Mouse (Mus musculus) midbrain, embryonic 13.5 days (tissue): ENCODE results near the gene Adprhl1. TPM values are rescaled to one million over a fixed set of nuclear protein-coding genes. Genes with fewer than 3 reads are reported as not detected.

ENCODE experiments used
- ATAC-seq: fragments of 200-750 bp; cut with Nextera tagmentation; 2 replicates; pipeline ENCODE4 v1.8.0; 2017; ENCODE audit warnings: mild to moderate bottlenecking, moderate TSS enrichment, moderate library complexity
- H3K27ac ChIP-seq: fragments of 300-500 bp; sonication (generic); 2 replicates; pipeline ENCODE4 v1.5.1; 2015; ENCODE audit warnings: inconsistent platforms, mild to moderate bottlenecking, moderate library complexity
- H3K27me3 ChIP-seq: fragments of 300-500 bp; sonication (generic); 2 replicates; pipeline ENCODE4 v1.6.1; 2015; ENCODE audit warnings: mild to moderate bottlenecking, inconsistent platforms
- H3K36me3 ChIP-seq: fragments of 300-500 bp; sonication (generic); 2 replicates; pipeline ENCODE4 v1.6.1; 2015; ENCODE audit warnings: mild to moderate bottlenecking, inconsistent platforms
- H3K4me1 ChIP-seq: fragments of 300-500 bp; sonication (generic); replicated peaks from 2 replicates; pipeline ENCODE4 v1.6.1; 2015; ENCODE audit warnings: inconsistent platforms
- H3K4me2 ChIP-seq: fragments of 300-500 bp; sonication (generic); replicated peaks from 2 replicates; pipeline ENCODE4 v1.6.1; 2015; ENCODE audit warnings: moderate library complexity, mild to moderate bottlenecking, inconsistent platforms
- H3K4me3 ChIP-seq: fragments of 300-500 bp; sonication (generic); replicated peaks from 2 replicates; pipeline ENCODE4 v1.5.1; 2015; ENCODE audit warnings: mild to moderate bottlenecking, inconsistent platforms
- H3K9ac ChIP-seq: fragments of 300-500 bp; sonication (generic); replicated peaks from 2 replicates; pipeline ENCODE4 v1.6.1; 2015; ENCODE audit warnings: mild to moderate bottlenecking, inconsistent platforms
- H3K9me3 ChIP-seq: fragments of 300-500 bp; sonication (generic); 2 replicates; pipeline ENCODE4 v1.6.1; 2016; ENCODE audit warnings: mild to moderate bottlenecking, inconsistent platforms
- whole genome bisulfite sequencing: fragments of 180-500 bp; shearing (Covaris S2); methylation state at CpG from one replicate; pipeline ENCODE4 v1.1.7; 2015; 5-methylcytosine and 5-hydroxymethylcytosine counted together
- polyA plus RNA-seq: library from polyadenylated mRNA; unstranded; fragments of >200 nt; fragmentation: Nextera tagmentation; extraction: Ambion mirVana; gene quantifications from 2 replicates; pipeline ENCODE4 v1.2.1, GENCODE M21; 2015

The Adprhl1 gene
- polyA plus RNA-seq, 1 experiment from 2014 or later = 0.23 TPM

- peak; percentile 88 for ATAC-seq
- 18% methylated on average over 6 of the region's 6 CpGs for WGBS
- no peak overlapping the region for H3K4me2 ChIP-seq
- H3K4me1 ChIP-seq = peaks cover 12% of the 10 kb centered on the region
- no peaks in the 10 kb centered on the region for H3K9me3 ChIP-seq
- no peaks in the 10 kb centered on the region for H3K27me3 ChIP-seq
- H3K36me3 ChIP-seq = no peaks in the 10 kb centered on the region
- no peak overlapping the region for H3K9ac ChIP-seq
- H3K4me3 ChIP-seq = no peak overlapping the region
- 0 out of 2 replicates have a peak overlapping the region, but pooled peaks have one; percentile 20 for H3K27ac ChIP-seq
Observed at GRCm38 (mm10) chr8:13226288-13226687, 27.7 kb downstream of the Adprhl1 start.

GRCm38 (mm10) chr8:13224426-13224825 lies 29.5 kb downstream of the Adprhl1 start:
- no peaks in the 10 kb centered on the region for H3K9me3 ChIP-seq
- H3K4me3 ChIP-seq = no peak overlapping the region
- H3K36me3 ChIP-seq = no peaks in the 10 kb centered on the region
- H3K27me3 ChIP-seq = no peaks in the 10 kb centered on the region
- H3K4me2 ChIP-seq = no peak overlapping the region
- no peak overlapping the region for H3K27ac ChIP-seq
- 90% methylated on average over 9 of the region's 9 CpGs for WGBS
- peaks cover 12% of the 10 kb centered on the region for H3K4me1 ChIP-seq
- no peak for ATAC-seq
- H3K9ac ChIP-seq = no peak overlapping the region

DNA sequence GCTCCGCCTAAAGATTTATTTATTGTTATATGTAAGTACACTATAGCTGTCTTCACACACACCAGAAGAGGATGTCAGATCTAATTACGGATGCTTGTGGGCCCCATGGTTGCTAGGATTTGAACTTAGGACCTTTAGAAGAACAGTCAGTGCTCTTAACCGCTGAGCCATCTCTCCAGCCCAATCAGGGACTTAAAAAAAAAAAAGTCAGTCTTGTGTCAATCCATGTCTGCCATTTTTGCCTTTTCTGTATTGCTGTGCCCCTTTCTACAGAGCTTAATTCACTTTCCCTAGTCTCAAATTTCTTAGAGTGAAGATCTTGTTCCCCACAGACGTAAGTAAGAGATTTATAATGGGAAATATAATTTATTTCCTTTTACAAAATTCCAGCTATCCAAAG lies 35.5 kb downstream of the Adprhl1 start:
- Histone ChIP-seq H3K4me1 (peaks cover 4% of the 10 kb centered on the region), H3K27me3 (no peaks in the 10 kb centered on the region), H3K27ac (no peak overlapping the region), H3K9me3 (no peaks in the 10 kb centered on the region), H3K9ac (no peak overlapping the region), H3K36me3 (no peaks in the 10 kb centered on the region), H3K4me3 (no peak overlapping the region), H3K4me2 (no peak overlapping the region)
- 76% methylated on average over 4 of the region's 4 CpGs for WGBS
- no peak for ATAC-seq

GRCm38 (mm10) chr8:13217986-13218385 lies 36.0 kb downstream of the Adprhl1 start:
- H3K9ac ChIP-seq = no peak overlapping the region
- no peak overlapping the region for H3K4me2 ChIP-seq
- no peaks in the 10 kb centered on the region for H3K27me3 ChIP-seq
- H3K4me3 ChIP-seq = no peak overlapping the region
- H3K36me3 ChIP-seq = no peaks in the 10 kb centered on the region
- H3K27ac ChIP-seq = no peak overlapping the region
- H3K9me3 ChIP-seq = no peaks in the 10 kb centered on the region
- ATAC-seq = no peak
- peaks cover 8% of the 10 kb centered on the region for H3K4me1 ChIP-seq

- Histone ChIP-seq H3K4me1 (peaks cover 9% of the 10 kb centered on the region), H3K9ac (no peak overlapping the region), H3K27me3 (no peaks in the 10 kb centered on the region), H3K27ac (no peak overlapping the region), H3K4me3 (no peak overlapping the region), H3K4me2 (no peak overlapping the region), H3K36me3 (no peaks in the 10 kb centered on the region), H3K9me3 (no peaks in the 10 kb centered on the region)
- WGBS = 68% methylated on average over 5 of the region's 5 CpGs
- no peak for ATAC-seq
Observed at GRCm38 (mm10) chr8:13217093-13217492, 36.9 kb downstream of the Adprhl1 start.

DNA sequence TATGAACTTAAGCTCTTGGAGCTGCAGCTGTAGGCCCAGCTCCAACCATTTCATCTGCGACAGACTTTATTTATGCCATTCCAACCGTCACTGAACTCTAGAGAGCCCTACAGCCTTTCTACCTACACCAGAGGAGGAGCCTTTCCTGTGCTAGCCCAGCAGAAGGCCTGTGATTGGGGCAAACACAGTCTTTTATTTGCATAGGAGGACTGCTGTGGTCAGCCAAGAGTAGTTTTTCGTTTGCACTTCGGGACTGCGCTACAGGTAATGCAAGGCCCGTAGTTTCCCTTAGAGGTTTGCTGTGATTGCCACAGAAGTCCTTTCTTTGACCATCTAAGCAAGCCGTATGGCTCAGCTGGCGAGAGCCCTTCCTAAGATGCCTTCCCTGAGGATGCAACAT lies 37.6 kb downstream of the Adprhl1 start:
- no peak for ATAC-seq
- 72% methylated on average over 8 of the region's 8 CpGs for WGBS
- no peak overlapping the region for H3K27ac ChIP-seq
- no peak overlapping the region for H3K4me2 ChIP-seq
- H3K9me3 ChIP-seq = no peaks in the 10 kb centered on the region
- no peaks in the 10 kb centered on the region for H3K27me3 ChIP-seq
- peaks cover 9% of the 10 kb centered on the region for H3K4me1 ChIP-seq
- no peak overlapping the region for H3K9ac ChIP-seq
- H3K36me3 ChIP-seq = no peaks in the 10 kb centered on the region
- no peak overlapping the region for H3K4me3 ChIP-seq

DNA sequence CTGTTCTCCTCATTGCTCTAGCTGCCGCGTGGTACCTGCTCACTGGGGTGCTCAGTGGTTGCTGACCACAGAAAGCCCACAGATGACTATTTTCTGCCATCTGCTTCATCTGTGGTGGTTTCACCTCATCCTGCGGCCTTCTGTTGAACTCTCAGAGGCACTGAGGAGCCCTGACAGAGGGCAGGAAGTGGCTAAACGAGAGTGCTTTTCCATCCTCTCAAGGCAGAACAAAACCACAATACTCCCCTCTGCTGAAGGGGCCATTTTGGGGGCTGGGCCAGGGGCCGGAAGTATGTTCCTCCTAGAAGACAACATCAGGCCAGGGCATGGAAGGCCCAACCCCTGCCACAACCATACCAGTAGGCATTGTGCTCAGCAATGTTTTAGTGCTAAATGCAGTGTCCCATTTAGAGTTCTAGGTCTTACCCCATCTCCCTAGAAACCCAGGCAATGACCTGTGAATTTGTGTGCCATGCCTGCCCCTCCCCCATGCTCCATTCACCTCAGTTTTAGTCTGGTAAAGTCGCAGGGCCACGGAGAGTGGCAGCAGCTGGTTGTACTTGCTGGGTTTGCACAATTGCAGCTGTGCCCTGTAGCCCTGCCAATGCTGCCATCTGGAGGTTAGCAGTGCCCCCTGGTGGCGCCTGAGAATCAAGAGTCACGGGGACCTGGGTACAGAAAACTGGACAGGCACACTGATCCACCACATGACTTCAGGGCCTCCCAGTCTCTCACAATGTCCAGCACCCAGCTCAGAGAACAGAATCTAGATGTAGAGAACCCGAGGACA lies 40.3 kb downstream of the Adprhl1 start:
- WGBS = 29% methylated on average over 10 of the region's 10 CpGs
- Histone ChIP-seq H3K27ac (no peak overlapping the region), H3K27me3 (no peaks in the 10 kb centered on the region), H3K9me3 (no peaks in the 10 kb centered on the region), H3K4me3 (no peak overlapping the region), H3K36me3 (no peaks in the 10 kb centered on the region), H3K4me1 (peaks cover 9% of the 10 kb centered on the region), H3K4me2 (peak overlapping the region; percentile 41; the same call in 1 of the 2 replicates), H3K9ac (no peak overlapping the region)
- peak; percentile 84 for ATAC-seq

GRCm38 (mm10) chr8:13209770-13210169 lies 44.2 kb downstream of the Adprhl1 start:
- H3K4me2 ChIP-seq = no peak overlapping the region
- 62% methylated on average over 1 of the region's 1 CpGs for WGBS
- no peaks in the 10 kb centered on the region for H3K9me3 ChIP-seq
- no peak for ATAC-seq
- H3K27ac ChIP-seq = no peak overlapping the region
- H3K27me3 ChIP-seq = no peaks in the 10 kb centered on the region
- no peak overlapping the region for H3K9ac ChIP-seq
- no peaks in the 10 kb centered on the region for H3K36me3 ChIP-seq
- no peak overlapping the region for H3K4me3 ChIP-seq
- peaks cover 9% of the 10 kb centered on the region for H3K4me1 ChIP-seq

- Histone ChIP-seq H3K27me3 (no peaks in the 10 kb centered on the region), H3K9ac (no peak overlapping the region), H3K4me3 (no peak overlapping the region), H3K36me3 (no peaks in the 10 kb centered on the region), H3K9me3 (no peaks in the 10 kb centered on the region), H3K4me2 (no peak overlapping the region), H3K27ac (no peak overlapping the region), H3K4me1 (peaks cover 8% of the 10 kb centered on the region)
- no peak for ATAC-seq
- WGBS = 59% methylated on average over 6 of the region's 6 CpGs
Observed at GRCm38 (mm10) chr8:13208627-13209355, 45.2 kb downstream of the Adprhl1 start.

DNA sequence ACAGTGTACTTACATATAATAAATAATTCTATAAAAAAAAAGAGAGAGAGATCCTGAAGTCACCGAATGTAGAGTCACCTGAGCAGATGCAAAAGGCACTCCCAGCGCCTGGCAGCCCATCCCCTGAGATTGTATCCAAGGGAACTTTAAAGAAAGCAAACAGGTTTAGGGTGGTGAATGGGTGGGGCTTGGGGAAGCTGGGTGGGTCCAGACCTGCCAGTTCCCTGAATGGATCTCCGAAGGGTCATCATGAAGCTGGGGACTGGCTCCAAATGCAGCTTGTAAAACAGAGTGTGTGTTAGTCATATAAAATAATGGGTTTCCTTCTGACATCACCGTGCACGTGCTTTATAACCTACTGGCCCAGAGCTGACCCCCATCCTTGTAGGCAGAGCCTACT lies 47.7 kb downstream of the Adprhl1 start:
- no peak overlapping the region for H3K4me2 ChIP-seq
- no peak for ATAC-seq
- WGBS = 53% methylated on average over 5 of the region's 5 CpGs
- no peaks in the 10 kb centered on the region for H3K36me3 ChIP-seq
- H3K9ac ChIP-seq = no peak overlapping the region
- peaks cover 21% of the 10 kb centered on the region for H3K27me3 ChIP-seq
- H3K27ac ChIP-seq = no peak overlapping the region
- no peak overlapping the region for H3K4me3 ChIP-seq
- no peaks in the 10 kb centered on the region for H3K9me3 ChIP-seq
- H3K4me1 ChIP-seq = no peaks in the 10 kb centered on the region

GRCm38 (mm10) chr8:13205311-13205710 lies 48.7 kb downstream of the Adprhl1 start:
- H3K4me1 ChIP-seq = peaks cover 8% of the 10 kb centered on the region
- no peak overlapping the region for H3K4me2 ChIP-seq
- no peaks in the 10 kb centered on the region for H3K36me3 ChIP-seq
- H3K9ac ChIP-seq = no peak overlapping the region
- no peak for ATAC-seq
- peaks cover 28% of the 10 kb centered on the region for H3K27me3 ChIP-seq
- H3K9me3 ChIP-seq = no peaks in the 10 kb centered on the region
- no peak overlapping the region for H3K4me3 ChIP-seq
- 83% methylated on average over 5 of the region's 5 CpGs for WGBS
- no peak overlapping the region for H3K27ac ChIP-seq

- no peak overlapping the region for H3K4me3 ChIP-seq
Observed at GRCm38 (mm10) chr8:13204371-13205140, 49.4 kb downstream of the Adprhl1 start.

More at GRCm38 (mm10) chr8:13204371-13205140, 49.4 kb downstream of the Adprhl1 start:
- H3K4me2 ChIP-seq = no peak overlapping the region
- H3K9ac ChIP-seq = no peak overlapping the region
- H3K27ac ChIP-seq = no peak overlapping the region
- peaks cover 30% of the 10 kb centered on the region for H3K27me3 ChIP-seq
- peaks cover 15% of the 10 kb centered on the region for H3K4me1 ChIP-seq
- H3K36me3 ChIP-seq = no peaks in the 10 kb centered on the region
- WGBS = 73% methylated on average over 12 of the region's 12 CpGs
- no peaks in the 10 kb centered on the region for H3K9me3 ChIP-seq
- ATAC-seq = no peak
